Mouse (Mus musculus): ENCODE data around the gene Tll2. TPM values are rescaled to one million over a fixed set of nuclear protein-coding genes. Genes with fewer than 3 reads are reported as not detected.

Tll2 gene
- polyA plus RNA-seq, 1 experiment from 2014 or later, result 0.03 TPM

GRCm38 (mm10) chr19:41152016-41152370 lies 54.6 kb downstream of the Tll2 start:
- Histone ChIP-seq H3K27me3 (no peaks in the 10 kb centered on the region), H3K4me2 (no peak overlapping the region), H3K9me3 (replicated peaks) (0 out of 2 replicates have a peak, but pooled peaks cover 5% of the 10 kb centered on the region), H3K4me1 (no peaks in the 10 kb centered on the region; the same call in 1 of the 2 replicates), H3K4me3 (replicated peaks) (no peak overlapping the region), H3K36me3 (no peaks in the 10 kb centered on the region), H3K27ac (no peak overlapping the region), H3K9ac (no peak overlapping the region)
- ATAC-seq (replicated peaks; ENCODE audit: low FRiP score), result no peak
- 90% methylated on average over 3 of the region's 3 CpGs for WGBS

- H3K4me1 ChIP-seq, result no peaks in the 10 kb centered on the region; the same call in 1 of the 2 replicates
- no peak overlapping the region for H3K27ac ChIP-seq
- no peak overlapping the region for H3K9ac ChIP-seq
- no peaks in the 10 kb centered on the region for H3K36me3 ChIP-seq
- no peak overlapping the region for H3K4me2 ChIP-seq
- no peaks in the 10 kb centered on the region for H3K27me3 ChIP-seq
- 59% methylated on average over 7 of the region's 7 CpGs for WGBS
- H3K9me3 ChIP-seq (replicated peaks), result 0 out of 2 replicates have a peak, but pooled peaks cover 5% of the 10 kb centered on the region
- no peak for ATAC-seq (replicated peaks; ENCODE audit: low FRiP score)
- H3K4me3 ChIP-seq (replicated peaks), result no peak overlapping the region
Observed at GRCm38 (mm10) chr19:41151321-41152015, 55.2 kb downstream of the Tll2 start.

GRCm38 (mm10) chr19:41140961-41141360 lies 65.7 kb downstream of the Tll2 start:
- Histone ChIP-seq H3K9ac (no peak overlapping the region), H3K36me3 (no peaks in the 10 kb centered on the region), H3K4me2 (no peak overlapping the region), H3K27ac (no peak overlapping the region), H3K4me3 (replicated peaks) (no peak overlapping the region), H3K27me3 (no peaks in the 10 kb centered on the region), H3K4me1 (no peaks in the 10 kb centered on the region), H3K9me3 (replicated peaks) (no peaks in the 10 kb centered on the region)
- no peak for ATAC-seq (replicated peaks; ENCODE audit: low FRiP score)
- WGBS, result 53% methylated on average over 8 of the region's 8 CpGs

GRCm38 (mm10) chr19:41139629-41140028 lies 67.0 kb downstream of the Tll2 start:
- ATAC-seq (replicated peaks; ENCODE audit: low FRiP score), result no peak
- WGBS, result 55% methylated on average over 4 of the region's 4 CpGs
- Histone ChIP-seq H3K27me3 (no peaks in the 10 kb centered on the region), H3K9ac (no peak overlapping the region), H3K4me3 (replicated peaks) (no peak overlapping the region), H3K4me1 (no peaks in the 10 kb centered on the region), H3K9me3 (replicated peaks) (no peaks in the 10 kb centered on the region), H3K27ac (no peak overlapping the region), H3K36me3 (no peaks in the 10 kb centered on the region), H3K4me2 (no peak overlapping the region)

- ATAC-seq (replicated peaks; ENCODE audit: low FRiP score), result no peak
- H3K4me2 ChIP-seq, result no peak overlapping the region
- H3K36me3 ChIP-seq, result no peaks in the 10 kb centered on the region
- no peaks in the 10 kb centered on the region for H3K27me3 ChIP-seq
- no peak overlapping the region for H3K9ac ChIP-seq
- H3K4me3 ChIP-seq (replicated peaks), result no peak overlapping the region
- H3K4me1 ChIP-seq, result no peaks in the 10 kb centered on the region
- no peaks in the 10 kb centered on the region for H3K9me3 ChIP-seq (replicated peaks)
- WGBS, result 19% methylated on average over 3 of the region's 3 CpGs
- no peak overlapping the region for H3K27ac ChIP-seq
Observed at GRCm38 (mm10) chr19:41123009-41123408, 83.6 kb downstream of the Tll2 start.

- H3K9me3 ChIP-seq (replicated peaks), result no peaks in the 10 kb centered on the region
- H3K4me1 ChIP-seq, result no peaks in the 10 kb centered on the region
- no peak overlapping the region for H3K4me2 ChIP-seq
- no peak for ATAC-seq (replicated peaks; ENCODE audit: low FRiP score)
- no peak overlapping the region for H3K27ac ChIP-seq
- WGBS, result 92% methylated on average over 13 of the region's 13 CpGs
- H3K9ac ChIP-seq, result no peak overlapping the region
- no peaks in the 10 kb centered on the region for H3K27me3 ChIP-seq
- no peak overlapping the region for H3K4me3 ChIP-seq (replicated peaks)
- H3K36me3 ChIP-seq, result no peaks in the 10 kb centered on the region
Observed at GRCm38 (mm10) chr19:41119924-41120323, 86.7 kb downstream of the Tll2 start.

- no peaks in the 10 kb centered on the region for H3K36me3 ChIP-seq
- no peak for ATAC-seq (replicated peaks; ENCODE audit: low FRiP score)
- 28% methylated on average over 6 of the region's 6 CpGs for WGBS
- H3K27ac ChIP-seq, result no peak overlapping the region
- peaks cover 1% of the 10 kb centered on the region for H3K4me1 ChIP-seq
- 0 out of 2 replicates have a peak, but pooled peaks cover 8% of the 10 kb centered on the region for H3K27me3 ChIP-seq
- no peak overlapping the region for H3K9ac ChIP-seq
- H3K4me3 ChIP-seq (replicated peaks), result no peak overlapping the region
- H3K4me2 ChIP-seq, result no peak overlapping the region
- H3K9me3 ChIP-seq (replicated peaks), result no peaks in the 10 kb centered on the region
Observed at GRCm38 (mm10) chr19:41118346-41118745, 88.3 kb downstream of the Tll2 start.

- Histone ChIP-seq H3K4me1 (peaks cover 11% of the 10 kb centered on the region), H3K4me2 (no peak overlapping the region), H3K36me3 (no peaks in the 10 kb centered on the region), H3K27ac (no peak overlapping the region), H3K9me3 (replicated peaks) (no peaks in the 10 kb centered on the region), H3K9ac (no peak overlapping the region), H3K4me3 (replicated peaks) (no peak overlapping the region), H3K27me3 (0 out of 2 replicates have a peak, but pooled peaks cover 8% of the 10 kb centered on the region)
- ATAC-seq (replicated peaks; ENCODE audit: low FRiP score), result no peak
- WGBS, result 91% methylated on average over 4 of the region's 4 CpGs
Observed at GRCm38 (mm10) chr19:41117334-41117733, 89.3 kb downstream of the Tll2 start.

- Histone ChIP-seq H3K27me3 (peaks cover 18% of the 10 kb centered on the region; the same call in 1 of the 2 replicates), H3K9ac (no peak overlapping the region), H3K27ac (no peak overlapping the region), H3K4me3 (replicated peaks) (no peak overlapping the region), H3K36me3 (no peaks in the 10 kb centered on the region), H3K9me3 (replicated peaks) (no peaks in the 10 kb centered on the region), H3K4me1 (peaks cover 14% of the 10 kb centered on the region), H3K4me2 (no peak overlapping the region)
- WGBS, result 29% methylated on average over 5 of the region's 5 CpGs
- no peak for ATAC-seq (replicated peaks; ENCODE audit: low FRiP score)
Observed at GRCm38 (mm10) chr19:41114611-41115010, 92.0 kb downstream of the Tll2 start.

GRCm38 (mm10) chr19:41113911-41114531 lies 92.6 kb downstream of the Tll2 start:
- no peak overlapping the region for H3K4me3 ChIP-seq (replicated peaks)
- no peak overlapping the region for H3K9ac ChIP-seq
- no peaks in the 10 kb centered on the region for H3K36me3 ChIP-seq
- H3K27ac ChIP-seq, result no peak overlapping the region
- 79% methylated on average over 17 of the region's 17 CpGs for WGBS
- H3K9me3 ChIP-seq (replicated peaks), result no peaks in the 10 kb centered on the region
- peaks cover 18% of the 10 kb centered on the region; the same call in 1 of the 2 replicates for H3K27me3 ChIP-seq
- no peak for ATAC-seq (replicated peaks; ENCODE audit: low FRiP score)
- no peak overlapping the region for H3K4me2 ChIP-seq
- H3K4me1 ChIP-seq, result peaks cover 14% of the 10 kb centered on the region

- H3K27ac ChIP-seq, result no peak overlapping the region
- H3K4me2 ChIP-seq, result no peak overlapping the region
- H3K9ac ChIP-seq, result no peak overlapping the region
- no peaks in the 10 kb centered on the region for H3K36me3 ChIP-seq
- H3K4me3 ChIP-seq (replicated peaks), result no peak overlapping the region
- 17% methylated on average over 6 of the region's 6 CpGs for WGBS
- H3K9me3 ChIP-seq (replicated peaks), result no peaks in the 10 kb centered on the region
- peaks cover 14% of the 10 kb centered on the region for H3K4me1 ChIP-seq
- peaks cover 18% of the 10 kb centered on the region; the same call in 1 of the 2 replicates for H3K27me3 ChIP-seq
- no peak for ATAC-seq (replicated peaks; ENCODE audit: low FRiP score)
Observed at GRCm38 (mm10) chr19:41112609-41113008, 94.0 kb downstream of the Tll2 start.

- ATAC-seq (replicated peaks; ENCODE audit: low FRiP score), result no peak
- Histone ChIP-seq H3K4me2 (no peak overlapping the region), H3K27me3 (peaks cover 22% of the 10 kb centered on the region; the same call in 1 of the 2 replicates), H3K36me3 (no peaks in the 10 kb centered on the region), H3K4me1 (peaks cover 14% of the 10 kb centered on the region), H3K9me3 (replicated peaks) (no peaks in the 10 kb centered on the region), H3K9ac (no peak overlapping the region), H3K4me3 (replicated peaks) (no peak overlapping the region), H3K27ac (no peak overlapping the region)
- 56% methylated on average over 5 of the region's 5 CpGs for WGBS
Observed at GRCm38 (mm10) chr19:41109991-41110390, 96.6 kb downstream of the Tll2 start.
